Mouse (Mus musculus) myocyte (in vitro differentiated cells): ENCODE measurements around the gene Gsk3a.

ENCODE experiments used
- CEBPB ChIP-seq: IDR thresholded peaks from 2 replicates; pipeline ENCODE4 v1.6.1; 2011; ENCODE audit warnings: mild to moderate bottlenecking, moderate library complexity; ENCODE audit not compliant: poor library complexity, insufficient read depth, severe bottlenecking
- E2F4 ChIP-seq: IDR thresholded peaks from one replicate; pipeline ENCODE4 v1.6.1; 2011; ENCODE audit warnings: mild to moderate bottlenecking, control low read depth, moderate library complexity; ENCODE audit not compliant: insufficient read depth
- MAX ChIP-seq: IDR thresholded peaks from one replicate; pipeline ENCODE4 v1.6.1; 2011; ENCODE audit warnings: low read depth, mild to moderate bottlenecking, control low read depth
- MYOD1 ChIP-seq, 3 experiments: IDR thresholded peaks; one replicate each; pipeline ENCODE4 v1.6.1; 2011; ENCODE audit warnings: control low read depth in 2 of 3, low read depth in 2 of 3, mild to moderate bottlenecking in 2 of 3, moderate library complexity in 1 of 3; ENCODE audit not compliant: insufficient read length in 2 of 3, control insufficient read depth in 1 of 3
- MYOG ChIP-seq, 3 experiments: IDR thresholded peaks; one replicate each; pipeline ENCODE4 v1.6.1; 2011; ENCODE audit warnings: control low read depth in 2 of 3, low read depth in 2 of 3, mild to moderate bottlenecking in 2 of 3; ENCODE audit not compliant: insufficient read length in 2 of 3, control insufficient read depth in 1 of 3, insufficient read depth in 1 of 3
- POLR2A ChIP-seq: IDR thresholded peaks from one replicate; pipeline ENCODE4 v1.6.1; 2011; ENCODE audit warnings: low read depth, mild to moderate bottlenecking, control low read depth, moderate library complexity; ENCODE audit not compliant: insufficient read length
- POLR2AphosphoS2 ChIP-seq: IDR thresholded peaks from one replicate; pipeline ENCODE4 v1.6.1; 2011; ENCODE audit warnings: low read depth, control low read depth; ENCODE audit not compliant: insufficient read length
- REST ChIP-seq: IDR thresholded peaks from one replicate; pipeline ENCODE4 v1.6.1; 2011; ENCODE audit warnings: mild to moderate bottlenecking, control low read depth, moderate library complexity; ENCODE audit not compliant: insufficient read depth, insufficient read length
- SRF ChIP-seq: IDR thresholded peaks from one replicate; pipeline ENCODE4 v1.6.1; 2011; ENCODE audit warnings: low read depth; ENCODE audit not compliant: control insufficient read depth, insufficient read length
- TCF12 ChIP-seq: IDR thresholded peaks from one replicate; pipeline ENCODE4 v1.6.1; 2011; ENCODE audit warnings: mild to moderate bottlenecking, control low read depth; ENCODE audit not compliant: poor library complexity, insufficient read depth, severe bottlenecking
- TCF3 ChIP-seq: IDR thresholded peaks from one replicate; pipeline ENCODE4 v1.6.1; 2011; ENCODE audit warnings: low read depth, control low read depth; ENCODE audit not compliant: insufficient read length
- USF1 ChIP-seq: IDR thresholded peaks from one replicate; pipeline ENCODE4 v1.6.1; 2011; ENCODE audit warnings: low read depth, mild to moderate bottlenecking, control low read depth, moderate library complexity

- TF ChIP-seq E2F4 (no peak), USF1 (no peak), CEBPB (no peak), POLR2A (no peak), MYOD1 (IDR thresholded peaks at IDR 0.05; ENCODE audit: control insufficient read depth in 1 of 3, insufficient read length in 2 of 3, low read depth in 2 of 3) (no peak), MAX (no peak), MYOG (IDR thresholded peaks at IDR 0.05; ENCODE audit: control insufficient read depth in 1 of 3, insufficient read depth in 1 of 3, insufficient read length in 2 of 3, low read depth in 2 of 3) (no peak), TCF3 (no peak), TCF12 (no peak), POLR2AphosphoS2 (no peak), REST (no peak), SRF (no peak)
Measured at GRCm38 (mm10) chr7:25281166-25281733, 43.6 kb upstream of the Gsk3a start.
